Mouse (Mus musculus): ENCODE measurements around the gene Itih1.
A peak's percentile ranks its signal among the peaks of the same experiment; 100 is the strongest.

The Itih1 gene

DNA sequence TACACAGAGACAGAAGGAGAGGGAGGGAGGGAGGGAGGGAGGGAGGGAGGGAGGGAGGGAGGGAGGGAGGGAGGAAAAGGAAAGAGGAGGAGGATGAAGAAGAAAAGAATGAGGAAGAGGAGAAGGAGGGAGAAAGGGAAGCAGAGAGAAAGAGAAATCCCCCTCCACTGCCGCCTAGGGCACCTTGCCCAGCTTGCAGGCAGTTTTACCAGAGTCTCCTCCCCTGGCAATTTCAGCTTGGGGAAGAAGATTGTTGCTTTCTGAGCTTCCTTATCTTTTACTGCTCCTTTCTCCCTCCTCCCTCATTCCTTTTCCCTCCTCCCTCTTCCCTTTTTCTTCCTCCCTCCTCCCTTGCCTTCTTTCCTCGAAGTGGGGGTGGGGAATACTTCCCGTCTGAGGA is 40.1 kb downstream of the Itih1 start:
- DNase-seq = no peak

DNA sequence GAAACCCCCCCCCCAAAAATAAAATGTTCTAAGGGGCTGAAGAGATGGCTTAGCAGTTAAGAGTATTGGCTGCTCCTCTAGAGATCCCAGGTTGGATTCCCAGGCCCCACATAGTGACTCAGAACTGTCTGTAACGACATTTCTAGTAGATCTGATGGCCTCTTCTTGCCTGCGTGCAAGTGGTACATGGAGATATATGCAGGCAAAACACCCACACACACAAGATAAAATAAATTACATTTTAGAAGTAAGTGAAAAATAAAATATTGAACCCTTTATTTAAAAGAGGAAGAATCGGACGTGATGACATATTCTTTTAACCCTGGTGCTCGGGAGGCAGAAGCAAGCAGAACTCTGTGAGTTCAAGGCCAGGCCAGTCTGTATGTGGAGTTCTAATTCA is 40.5 kb downstream of the Itih1 start:
- no peak for DNase-seq

DNA sequence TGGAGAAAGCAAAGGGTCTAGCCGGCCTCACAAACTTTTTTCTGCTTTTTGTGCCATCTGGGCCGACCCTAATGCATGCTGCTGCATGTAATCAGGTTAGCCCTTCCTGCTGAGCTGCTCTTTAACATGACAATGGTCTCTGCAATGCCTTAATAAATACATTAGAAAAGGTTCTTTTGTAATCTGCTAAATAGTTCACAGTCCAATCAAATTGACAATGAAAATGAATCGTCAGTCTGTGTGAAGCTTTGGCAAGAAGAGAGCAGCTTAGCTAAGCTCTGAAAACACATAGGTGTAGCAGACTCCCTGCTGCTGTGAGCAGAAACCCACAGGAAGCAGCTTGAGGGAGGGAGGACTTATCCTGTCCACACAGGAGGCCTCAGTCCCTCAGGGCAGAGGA is 43.1 kb downstream of the Itih1 start:
- DNase-seq = no peak

DNA sequence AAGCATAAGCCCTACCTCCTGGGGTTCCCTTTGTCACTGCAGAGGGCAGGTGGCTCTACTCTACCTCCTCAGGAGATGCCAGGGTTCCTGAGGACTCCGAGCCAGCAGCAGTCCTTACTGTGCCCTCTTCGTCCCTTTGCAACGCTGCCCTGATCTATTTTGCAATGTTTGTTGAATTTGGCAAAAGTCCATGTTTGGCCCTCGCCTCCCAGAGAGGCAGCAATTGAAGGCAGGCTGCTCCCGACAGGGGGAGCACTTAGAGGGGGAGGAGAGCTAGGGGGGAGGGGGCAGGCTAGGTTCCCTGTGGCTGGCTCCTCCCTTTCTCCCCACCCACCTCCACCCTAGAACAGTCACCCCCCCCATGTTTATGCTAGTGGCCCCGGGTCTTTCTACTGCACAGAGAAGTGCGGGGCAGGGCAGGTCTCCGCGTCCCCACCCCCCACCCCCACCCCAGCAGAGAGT is 54.8 kb downstream of the Itih1 start:
- DNase-seq = peak; percentile 40

DNA sequence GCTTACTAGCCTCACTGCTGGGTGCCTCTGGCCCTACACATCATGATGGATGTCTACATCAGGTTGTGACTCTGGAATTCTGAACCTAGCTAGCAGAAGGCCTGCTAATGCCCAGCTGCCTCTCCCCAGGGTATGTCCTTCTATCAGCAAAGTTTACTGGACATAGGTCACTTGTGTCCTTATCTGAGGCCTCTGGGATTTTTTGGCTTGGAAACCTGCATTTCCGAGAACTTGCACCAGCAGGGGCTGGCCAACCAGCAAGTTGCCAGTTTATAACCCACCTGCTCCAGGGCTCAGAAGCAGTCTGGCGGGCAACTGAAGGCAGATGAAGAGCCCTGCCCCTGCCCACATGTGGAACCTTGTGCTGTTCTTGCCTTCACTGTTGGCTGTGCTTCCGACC is 56.9 kb downstream of the Itih1 start, which contains the start of gene Itih4:
Gene Itih4, plus strand, starts transcription at position 273 of the 400 bp plus-strand sequence.
- DNase-seq = no peak

DNA sequence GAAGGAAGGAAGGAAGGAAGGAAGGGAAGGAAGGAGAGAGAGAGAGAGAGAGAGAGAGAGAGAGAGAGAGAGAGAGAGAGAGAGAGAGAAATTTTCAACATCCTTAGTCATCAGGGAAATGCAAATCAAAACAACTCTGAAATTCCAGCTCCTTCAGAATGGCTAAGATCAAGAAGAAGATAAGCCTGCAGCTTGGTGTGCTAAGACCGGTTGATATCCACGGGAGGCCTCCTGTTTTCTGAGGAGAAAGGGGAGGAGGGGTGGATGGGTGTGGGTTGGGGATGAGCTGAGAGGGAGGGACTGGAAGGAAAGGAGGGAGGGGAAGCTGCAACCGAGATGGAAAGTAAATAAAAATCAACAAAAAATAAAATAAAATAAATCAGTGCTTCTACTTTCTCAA is 57.8 kb downstream of the Itih1 start:
- no peak for DNase-seq

DNA sequence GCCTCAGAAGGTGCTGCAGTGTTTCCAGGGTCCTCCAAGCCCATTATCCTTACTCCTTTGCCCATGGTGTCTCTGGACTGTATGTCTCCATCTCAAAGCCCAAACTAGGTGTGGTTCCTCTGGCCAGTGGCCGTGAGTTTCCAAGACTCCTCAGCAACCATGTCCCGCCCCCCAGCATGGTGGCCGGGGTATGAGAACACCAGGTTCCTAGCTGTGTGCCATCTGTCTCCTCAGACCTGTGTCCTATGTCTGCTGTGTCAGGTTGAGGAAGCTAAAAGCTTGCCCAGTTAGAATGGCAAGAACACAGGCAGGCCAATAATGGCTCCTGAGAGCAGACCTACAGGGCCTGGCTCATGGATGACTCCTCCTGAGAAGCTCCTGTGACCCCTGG is 61.4 kb downstream of the Itih1 start:
- no peak for DNase-seq

DNA sequence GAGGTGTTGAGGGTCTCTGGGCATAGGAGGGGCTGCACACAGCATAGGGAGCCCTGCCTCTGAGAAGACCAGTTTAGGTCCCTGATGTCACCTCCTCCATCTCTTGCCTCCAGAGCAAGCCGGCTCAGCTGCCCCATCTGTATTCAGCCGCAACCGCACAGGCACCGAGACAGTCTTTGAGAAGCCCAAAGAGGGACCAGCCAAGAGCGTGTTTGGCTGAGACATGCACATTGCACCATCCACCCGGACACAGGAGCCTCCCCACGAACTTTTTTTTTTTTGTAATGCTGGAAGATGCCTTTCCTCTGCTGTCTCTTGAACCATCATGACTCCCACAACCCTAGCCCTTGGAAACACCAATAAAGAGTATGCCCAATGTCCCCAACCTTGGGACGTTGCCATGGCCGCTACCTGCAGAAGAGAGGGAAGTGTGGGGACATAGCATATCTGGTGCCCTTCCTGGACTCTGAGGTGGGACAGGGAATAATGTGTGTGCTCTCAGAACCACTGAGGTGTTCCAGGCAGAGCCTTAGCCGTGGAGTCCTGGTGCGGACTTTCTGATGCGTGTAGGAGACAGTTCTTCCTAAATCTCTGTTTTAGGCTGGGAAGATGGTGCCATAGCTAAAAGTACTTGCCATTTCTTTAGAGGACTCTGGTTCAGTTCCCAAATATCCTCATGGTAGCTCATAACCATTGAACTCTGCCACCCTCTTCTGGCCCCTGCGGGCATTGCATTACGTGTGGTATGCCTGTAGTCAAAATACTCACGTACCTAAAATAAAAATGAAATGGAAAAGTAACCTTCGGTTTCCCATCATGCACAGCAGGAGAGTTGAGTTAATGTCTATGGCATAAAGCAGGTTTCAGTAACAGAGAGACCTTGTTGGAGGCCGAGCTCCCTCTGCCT is 62.0 kb downstream of the Itih1 start:
- DNase-seq = peak; percentile 37

DNA sequence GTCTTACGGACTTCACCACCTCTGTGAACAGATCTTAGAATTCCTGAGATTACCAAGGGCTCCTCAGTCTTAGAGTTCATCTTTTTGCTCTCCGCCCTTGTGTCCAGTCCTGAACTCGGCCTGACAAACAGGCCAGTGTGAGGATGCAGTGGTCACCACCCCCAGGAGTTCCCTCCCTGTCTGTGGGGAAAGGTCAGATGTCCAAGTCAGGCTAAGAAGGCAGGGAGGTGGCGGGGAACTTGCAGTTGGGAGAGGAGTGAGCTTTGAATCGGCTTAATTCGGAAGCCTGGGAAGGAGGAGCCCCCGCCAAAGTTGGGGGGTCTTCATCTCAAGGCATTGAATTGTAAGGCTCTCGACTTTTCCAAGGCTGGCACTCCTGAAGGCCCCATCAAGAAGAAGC is 62.8 kb downstream of the Itih1 start:
- no peak for DNase-seq

DNA sequence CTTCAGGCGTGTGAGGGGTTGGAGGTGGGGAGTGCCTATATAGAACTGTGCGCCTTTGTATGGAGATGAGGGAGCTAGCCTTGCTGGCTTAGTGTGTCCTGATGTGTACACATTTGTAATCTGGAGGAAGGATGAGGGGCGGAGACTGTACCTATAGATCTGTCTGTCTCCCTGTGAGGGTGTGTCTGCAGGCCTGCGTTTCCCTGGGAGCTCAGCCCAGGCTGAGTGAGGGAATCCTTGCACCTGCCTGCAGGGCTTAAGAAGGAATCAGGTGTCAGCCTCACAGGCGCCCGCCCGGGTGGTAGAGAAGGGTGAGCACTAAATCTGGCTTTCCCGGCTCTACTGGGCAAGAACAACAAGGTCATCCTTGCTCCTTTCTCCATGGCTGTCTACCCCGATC is 63.3 kb downstream of the Itih1 start:
- DNase-seq = no peak
